Comparison of ENCODE assay signal across 14 mouse cellular contexts in genomic region chr9:110328946-110329630, GRCm38 (mm10). TPM values are rescaled to one million over a fixed set of nuclear protein-coding genes. Genes with fewer than 3 reads are reported as not detected.
DNase-seq lines count a peak whose midpoint lies in the region; ATAC-seq and TF ChIP-seq lines count a peak whose summit lies in the region.
"Had no signal": no experiment of that assay in that cellular context is flagged by ENCODE, and none has a peak within 500 bp of the region (broad histone marks: within the 10 kb centered on the region; RNA-seq: fewer than 3 reads in every experiment).

No protein-coding gene starts in this region.

- TF ChIP-seq CTCF in liver, postnatal 0 days (IDR thresholded peaks at IDR 0.05; ENCODE audit: low read depth), result no peak

- H3K27ac ChIP-seq in liver, embryonic 11.5 days (ENCODE audit: low read depth, low read length), result peak overlapping the region; percentile 3; the same call in 1 of the 2 replicates
- H3K27ac ChIP-seq in liver, postnatal 0 days (ENCODE audit: low read depth), result 0 out of 2 replicates have a peak overlapping the region, but pooled peaks have one; percentile 3
- H3K27ac ChIP-seq: embryonic facial prominence, embryonic 15.5 days; forebrain, embryonic 12.5 days; hindbrain, embryonic 14.5 days; limb, embryonic 15.5 days had no signal

- no peak overlapping the region for H3K9ac ChIP-seq in liver, embryonic 11.5 days (ENCODE audit: low read depth, low read length)
- no peak overlapping the region for H3K9ac ChIP-seq in liver, postnatal 0 days (replicated peaks)
- H3K9ac ChIP-seq: embryonic facial prominence, embryonic 15.5 days; forebrain, embryonic 12.5 days; hindbrain, embryonic 14.5 days; limb, embryonic 15.5 days had no signal

- H3K4me1 ChIP-seq in liver, embryonic 11.5 days (replicated peaks; ENCODE audit: control insufficient read depth, insufficient read depth, low read length), result peaks cover 9% of the 10 kb centered on the region
- H3K4me1 ChIP-seq in liver, postnatal 0 days (ENCODE audit: insufficient read depth), result peaks cover 20% of the 10 kb centered on the region

- H3K27me3 ChIP-seq in liver, embryonic 11.5 days (replicated peaks; ENCODE audit: control insufficient read depth, insufficient read depth, low read length), result no peaks in the 10 kb centered on the region
- no peaks in the 10 kb centered on the region for H3K27me3 ChIP-seq in liver, postnatal 0 days (ENCODE audit: insufficient read depth, low read length)
- H3K27me3 ChIP-seq: embryonic facial prominence, embryonic 15.5 days; forebrain, embryonic 12.5 days; limb, embryonic 15.5 days had no signal

- DNase-seq in liver, embryonic 11.5 days (ENCODE audit: low spot score), result no peak
- no peak for DNase-seq in liver
- peak; percentile 37 for DNase-seq in CD4-positive, CD25-positive, alpha-beta regulatory T cell, adult 2 months (ENCODE audit: low read depth, low spot score)
- DNase-seq in T-cell, adult 2 months (ENCODE audit: low spot score), result peak; percentile 22
- DNase-seq in liver, postnatal 0 days, result no peak
- no peak for DNase-seq in Muller cell, postnatal 12 days (ENCODE audit: inconsistent ontology term)
- DNase-seq in cerebellum, postnatal 10 days, result no peak
- no peak for DNase-seq in embryo, embryonic 9.5 days (ENCODE audit: extremely low spot score)
- DNase-seq: right cerebral cortex, postnatal 14 days had no signal

- H3K9me3 ChIP-seq in liver, embryonic 11.5 days (ENCODE audit: control insufficient read depth, low read length), result no peaks in the 10 kb centered on the region
- H3K9me3 ChIP-seq in liver, postnatal 0 days (ENCODE audit: low read length), result no peaks in the 10 kb centered on the region
- H3K9me3 ChIP-seq: embryonic facial prominence, embryonic 15.5 days; forebrain, embryonic 12.5 days; limb, embryonic 15.5 days had no signal

- H3K36me3 ChIP-seq in liver, embryonic 11.5 days (ENCODE audit: control insufficient read depth, insufficient read depth, low read length), result no peaks in the 10 kb centered on the region
- H3K36me3 ChIP-seq in liver, postnatal 0 days (replicated peaks; ENCODE audit: insufficient read depth, low read length), result no peaks in the 10 kb centered on the region
- H3K36me3 ChIP-seq: embryonic facial prominence, embryonic 15.5 days; forebrain, embryonic 12.5 days; limb, embryonic 15.5 days had no signal

- WGBS in liver, embryonic 11.5 days, result 39% methylated on average over 5 of the region's 5 CpGs
- 38% methylated on average over 5 of the region's 5 CpGs for WGBS in liver, postnatal 0 days (ENCODE audit: insufficient replicate concordance)

- no peak overlapping the region for H3K4me3 ChIP-seq in liver, embryonic 11.5 days (ENCODE audit: low read depth, low read length)
- no peak overlapping the region for H3K4me3 ChIP-seq in liver, postnatal 0 days (ENCODE audit: low read depth, low read length)
- H3K4me3 ChIP-seq: embryonic facial prominence, embryonic 15.5 days; forebrain, embryonic 12.5 days; limb, embryonic 15.5 days had no signal

- ATAC-seq in liver, embryonic 11.5 days (replicated peaks; ENCODE audit: low FRiP score), result no peak
- ATAC-seq in liver, postnatal 0 days, result no peak

- peak overlapping the region; percentile 1; the same call in 1 of the 2 replicates for H3K4me2 ChIP-seq in liver, embryonic 11.5 days
- H3K4me2 ChIP-seq in liver, postnatal 0 days (ENCODE audit: low read depth, low read length), result no peak overlapping the region
- H3K4me2 ChIP-seq: embryonic facial prominence, embryonic 15.5 days; forebrain, embryonic 12.5 days; hindbrain, embryonic 14.5 days; limb, embryonic 15.5 days; midbrain, embryonic 11.5 days had no signal

- TF ChIP-seq EP300 in liver, postnatal 0 days (IDR thresholded peaks at IDR 0.05; ENCODE audit: low read depth), result no peak

RNA-seq across cellular contexts. Expression of gene Scap, which starts 4.0 kb away (rescaled TPM):
- polyA plus RNA-seq in liver, embryonic 11.5 days (2014; fragmentation: Nextera tagmentation; extraction: Ambion mirVana), result 32.9 and 36.7 TPM in 2 replicates
- polyA plus RNA-seq in liver, postnatal 0 days (2015; fragmentation: Nextera tagmentation; extraction: Ambion mirVana), result 42.7 and 44.4 TPM in 2 replicates

RNA-seq across cellular contexts. Expression of gene Elp6, which starts 24.1 kb away (rescaled TPM):
- 27.7 TPM in 2 replicates for polyA plus RNA-seq in liver, embryonic 11.5 days (2014; fragmentation: Nextera tagmentation; extraction: Ambion mirVana)
- 3.2 and 3.3 TPM in 2 replicates for polyA plus RNA-seq in liver, postnatal 0 days (2015; fragmentation: Nextera tagmentation; extraction: Ambion mirVana)

Comparison
In these comparisons a context has a peak if more than half of its experiments do, and no peak if none do; other contexts are left out.
1. DNase-seq: peak in CD4-positive, CD25-positive, alpha-beta regulatory T cell, adult 2 months (single experiment) and T-cell, adult 2 months (single experiment); none in liver, embryonic 11.5 days (single experiment), liver (single experiment), liver, postnatal 0 days (single experiment), Muller cell, postnatal 12 days (single experiment), cerebellum, postnatal 10 days (0 of 2) and embryo, embryonic 9.5 days (single experiment).